Mouse (Mus musculus): ENCODE data around the gene Gm17606. TPM values are rescaled to one million over a fixed set of nuclear protein-coding genes. Genes with fewer than 3 reads are reported as not detected.

Gene Gm17606
- polyA plus RNA-seq, 1 experiment from 2014 or later: not detected

- Histone ChIP-seq H3K4me3 (ENCODE audit: low read depth, low read length) (no peak overlapping the region), H3K27me3 (replicated peaks; ENCODE audit: insufficient read depth, low read length) (no peaks in the 10 kb centered on the region), H3K4me2 (replicated peaks; ENCODE audit: low read depth, low read length) (no peak overlapping the region), H3K9ac (replicated peaks; ENCODE audit: low read depth) (no peak overlapping the region), H3K9me3 (ENCODE audit: low read length) (no peaks in the 10 kb centered on the region), H3K4me1 (ENCODE audit: insufficient read depth, low read depth, low read length) (no peaks in the 10 kb centered on the region), H3K36me3 (ENCODE audit: insufficient read depth, low read length) (peaks cover 13% of the 10 kb centered on the region), H3K27ac (ENCODE audit: low read length) (no peak overlapping the region)
- WGBS: 32% methylated on average over 4 of the region's 4 CpGs
- no peak for TF ChIP-seq CTCF (IDR thresholded peaks at IDR 0.05)
- no peak for TF ChIP-seq EP300 (IDR thresholded peaks at IDR 0.05)
- no peak for ATAC-seq
- DNase-seq (ENCODE audit: low spot score): no peak
These were observed 631 bp upstream of the Gm17606 start for GRCm38 (mm10) chr14:54640121-54640520.

DNA sequence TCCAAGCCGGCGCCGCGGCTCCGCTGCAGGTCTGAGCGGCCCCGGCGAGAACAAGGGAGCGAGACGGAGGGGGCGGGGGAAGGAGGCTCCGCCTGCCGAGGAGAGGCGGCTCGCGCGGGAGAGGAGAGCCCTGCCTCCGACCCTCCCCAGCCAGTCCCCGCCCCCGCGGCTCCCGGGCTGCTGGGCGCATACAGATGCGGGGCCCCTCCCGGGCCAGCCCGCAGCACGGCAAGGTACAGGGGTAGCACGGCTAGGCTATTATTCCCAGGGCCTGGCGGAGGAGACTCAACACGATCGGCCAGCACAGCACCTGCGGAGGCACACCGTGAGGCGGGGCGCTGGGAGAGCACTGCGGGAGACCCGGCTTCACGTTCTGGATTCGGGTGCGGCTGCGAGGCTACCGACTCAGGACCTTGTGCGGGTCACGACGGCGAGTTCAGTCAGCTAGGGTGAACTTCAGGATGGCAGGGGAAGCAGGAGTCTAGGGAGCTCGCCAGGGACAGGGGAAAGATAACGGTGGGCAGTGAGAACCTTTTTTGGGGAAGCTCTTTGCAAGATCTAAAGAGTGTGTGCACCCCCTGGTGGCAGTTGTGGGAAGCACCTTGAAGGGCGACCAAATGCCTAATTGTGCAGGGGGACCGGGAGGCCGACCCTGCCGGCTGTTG, 685 bp downstream of the Gm17606 start, which contains the start of gene Cdh24:
TSS of gene Cdh24 (minus strand) at position 60 of the 665 bp plus-strand sequence.
- Histone ChIP-seq H3K4me2 (replicated peaks; ENCODE audit: low read depth, low read length) (peak within 1 kb of the TSS; percentile 97), H3K36me3 (ENCODE audit: insufficient read depth, low read length) (peaks cover 26% of the 10 kb centered on the region), H3K9ac (replicated peaks; ENCODE audit: low read depth) (peak within 1 kb of the TSS; percentile 41), H3K4me1 (ENCODE audit: insufficient read depth, low read depth, low read length) (no peaks in the 10 kb centered on the region), H3K27ac (ENCODE audit: low read length) (no peak within 1 kb of the TSS; the same call in 1 of the 2 replicates), H3K9me3 (ENCODE audit: low read length) (no peaks in the 10 kb centered on the region), H3K27me3 (replicated peaks; ENCODE audit: insufficient read depth, low read length) (no peaks in the 10 kb centered on the region), H3K4me3 (ENCODE audit: low read depth, low read length) (peak within 1 kb of the TSS; percentile 62)
- WGBS: 2% methylated on average over 50 of the region's 52 CpGs
- DNase-seq (ENCODE audit: low spot score) (peak; percentile 94), ATAC-seq (peak; percentile 96)
- TF ChIP-seq CTCF (IDR thresholded peaks at IDR 0.05): peak; percentile 89
- TF ChIP-seq EP300 (IDR thresholded peaks at IDR 0.05): no peak

DNA sequence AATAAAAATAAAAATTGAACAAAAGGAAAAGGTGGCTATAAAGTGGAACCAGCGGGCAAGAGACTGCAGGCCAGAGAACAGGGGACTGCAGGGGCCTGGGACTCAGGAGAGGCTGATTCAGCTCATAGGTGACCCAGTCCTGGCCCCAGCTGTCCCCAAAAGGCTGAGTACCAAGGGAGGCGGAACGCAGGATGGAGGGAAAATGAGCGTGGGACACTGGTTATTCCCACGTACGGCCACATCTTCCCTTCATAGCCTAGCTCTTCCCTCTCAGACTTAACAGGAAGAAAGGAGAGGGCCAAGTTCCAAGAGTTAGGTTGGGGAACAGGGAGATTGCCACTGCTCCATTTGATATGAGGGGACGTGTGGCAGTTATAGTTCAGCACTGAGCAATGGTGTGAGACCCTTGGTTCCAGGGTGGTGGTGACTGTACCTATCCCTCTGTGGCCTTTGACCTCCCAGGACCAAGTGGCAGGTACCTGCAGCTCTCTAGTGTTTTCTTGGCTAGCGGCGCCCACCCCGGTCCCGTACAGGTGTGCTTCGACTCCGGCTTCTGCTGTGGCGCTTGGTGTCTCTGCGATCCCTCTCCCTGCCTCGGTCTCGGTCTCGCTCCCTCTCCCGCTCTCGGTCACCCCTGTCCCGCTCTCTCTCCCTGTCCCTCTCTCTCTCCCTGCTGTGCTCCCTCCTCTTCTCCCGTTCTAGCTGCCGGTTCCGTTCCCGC, 1.6 kb downstream of the Gm17606 start:
- Histone ChIP-seq H3K4me1 (ENCODE audit: insufficient read depth, low read depth, low read length) (no peaks in the 10 kb centered on the region), H3K27ac (ENCODE audit: low read length) (no peak overlapping the region), H3K9me3 (ENCODE audit: low read length) (no peaks in the 10 kb centered on the region), H3K9ac (replicated peaks; ENCODE audit: low read depth) (no peak overlapping the region), H3K4me3 (ENCODE audit: low read depth, low read length) (no peak overlapping the region), H3K27me3 (replicated peaks; ENCODE audit: insufficient read depth, low read length) (no peaks in the 10 kb centered on the region), H3K4me2 (replicated peaks; ENCODE audit: low read depth, low read length) (no peak overlapping the region), H3K36me3 (ENCODE audit: insufficient read depth, low read length) (peaks cover 32% of the 10 kb centered on the region)
- 76% methylated on average over 25 of the region's 25 CpGs for WGBS
- no peak for TF ChIP-seq CTCF (IDR thresholded peaks at IDR 0.05)
- no peak for TF ChIP-seq EP300 (IDR thresholded peaks at IDR 0.05)
- DNase-seq (ENCODE audit: low spot score) (no peak), ATAC-seq (no peak)

- 93% methylated on average over 2 of the region's 2 CpGs for WGBS
- Histone ChIP-seq H3K9me3 (ENCODE audit: low read length) (no peaks in the 10 kb centered on the region), H3K4me1 (ENCODE audit: insufficient read depth, low read depth, low read length) (no peaks in the 10 kb centered on the region), H3K27ac (ENCODE audit: low read length) (no peak overlapping the region), H3K36me3 (ENCODE audit: insufficient read depth, low read length) (peaks cover 32% of the 10 kb centered on the region), H3K27me3 (replicated peaks; ENCODE audit: insufficient read depth, low read length) (no peaks in the 10 kb centered on the region), H3K4me3 (ENCODE audit: low read depth, low read length) (no peak overlapping the region), H3K4me2 (replicated peaks; ENCODE audit: low read depth, low read length) (no peak overlapping the region), H3K9ac (replicated peaks; ENCODE audit: low read depth) (no peak overlapping the region)
- DNase-seq (ENCODE audit: low spot score): no peak
- no peak for ATAC-seq
- TF ChIP-seq CTCF (IDR thresholded peaks at IDR 0.05) (no peak), EP300 (IDR thresholded peaks at IDR 0.05) (no peak)
These were observed 2.3 kb downstream of the Gm17606 start for GRCm38 (mm10) chr14:54643011-54643410.

DNA sequence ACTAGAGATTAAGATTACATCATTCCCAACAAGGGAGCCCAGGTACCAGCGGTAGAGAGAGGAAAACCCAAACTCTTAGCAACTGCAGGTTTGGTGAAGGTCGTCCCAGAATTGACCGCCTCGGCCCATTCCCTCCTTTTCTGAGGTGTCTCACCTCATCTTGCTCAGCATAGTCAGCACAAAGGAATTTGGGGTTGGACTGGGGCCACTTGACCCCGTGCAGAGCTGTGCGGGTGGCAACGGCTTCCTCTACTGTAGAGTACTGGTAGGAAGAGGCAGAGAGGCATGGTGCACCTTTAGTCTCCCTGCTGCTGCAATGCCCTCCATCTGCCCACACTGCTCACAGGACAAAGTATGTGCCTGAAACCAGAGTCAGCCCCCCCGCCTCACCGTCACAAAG, 3.5 kb downstream of the Gm17606 start:
- WGBS: 72% methylated on average over 9 of the region's 9 CpGs
- Histone ChIP-seq H3K4me1 (ENCODE audit: insufficient read depth, low read depth, low read length) (no peaks in the 10 kb centered on the region), H3K9ac (replicated peaks; ENCODE audit: low read depth) (no peak overlapping the region), H3K36me3 (ENCODE audit: insufficient read depth, low read length) (peaks cover 40% of the 10 kb centered on the region), H3K9me3 (ENCODE audit: low read length) (no peaks in the 10 kb centered on the region), H3K27ac (ENCODE audit: low read length) (no peak overlapping the region), H3K4me3 (ENCODE audit: low read depth, low read length) (no peak overlapping the region), H3K4me2 (replicated peaks; ENCODE audit: low read depth, low read length) (no peak overlapping the region), H3K27me3 (replicated peaks; ENCODE audit: insufficient read depth, low read length) (no peaks in the 10 kb centered on the region)
- DNase-seq (ENCODE audit: low spot score) (no peak), ATAC-seq (no peak)
- no peak for TF ChIP-seq EP300 (IDR thresholded peaks at IDR 0.05)
- TF ChIP-seq CTCF (IDR thresholded peaks at IDR 0.05): no peak

DNA sequence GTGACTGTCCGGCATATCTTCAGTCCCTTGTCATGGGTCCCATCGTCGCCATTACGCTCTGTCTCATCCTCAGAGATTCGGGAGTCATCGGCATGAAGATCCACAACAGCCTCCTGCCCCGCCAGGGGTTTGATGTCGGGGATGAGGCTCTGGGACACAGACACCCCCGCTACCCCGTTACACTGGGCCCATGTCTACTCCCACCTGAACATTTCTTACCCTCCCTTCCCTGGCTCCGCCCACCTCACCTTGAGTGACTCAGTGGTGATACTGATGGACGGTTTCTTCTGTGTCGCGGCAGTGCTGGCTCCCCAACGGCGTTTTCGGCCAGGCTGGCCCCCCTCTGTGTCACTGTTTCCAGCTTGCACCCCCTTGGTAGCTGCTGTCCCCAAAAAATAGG, 5.7 kb downstream of the Gm17606 start:
- peaks cover 54% of the 10 kb centered on the region for H3K36me3 ChIP-seq (ENCODE audit: insufficient read depth, low read length)
- no peaks in the 10 kb centered on the region for H3K9me3 ChIP-seq (ENCODE audit: low read length)
- TF ChIP-seq EP300 (IDR thresholded peaks at IDR 0.05): no peak
- no peak for TF ChIP-seq CTCF (IDR thresholded peaks at IDR 0.05)
- no peaks in the 10 kb centered on the region for H3K27me3 ChIP-seq (replicated peaks; ENCODE audit: insufficient read depth, low read length)
- no peak overlapping the region for H3K4me3 ChIP-seq (ENCODE audit: low read depth, low read length)
- no peak overlapping the region for H3K27ac ChIP-seq (ENCODE audit: low read length)
- H3K4me1 ChIP-seq (ENCODE audit: insufficient read depth, low read depth, low read length): no peaks in the 10 kb centered on the region
- H3K9ac ChIP-seq (replicated peaks; ENCODE audit: low read depth): no peak overlapping the region
- no peak overlapping the region for H3K4me2 ChIP-seq (replicated peaks; ENCODE audit: low read depth, low read length)
- DNase-seq (ENCODE audit: low spot score) (no peak), ATAC-seq (no peak)
- 86% methylated on average over 17 of the region's 17 CpGs for WGBS

Measured in lung, postnatal 0 days (tissue).